Mouse (Mus musculus) adrenal gland, adult 2 months (tissue): ENCODE results near the gene Fras1. TPM values are rescaled to one million over a fixed set of nuclear protein-coding genes. Genes with fewer than 3 reads are reported as not detected.

Experiments
- DNase-seq: peaks from one replicate; pipeline ENCODE4 v3.0.0; 2021
- polyA plus RNA-seq: library from polyadenylated mRNA; depleted of rRNA; stranded (reverse); fragments of >200 nt; gene quantifications from 2 replicates; pipeline ENCODE4 v1.2.3, GENCODE M21; 2012
- total RNA-seq, 2 experiments: library from RNA; stranded (reverse); gene quantifications; 2 replicates each; pipeline ENCODE4 v1.2.3; 2021

Fras1 gene
- total and polyA plus RNA-seq, 3 experiments, result 0.48 to 1.8 (median 1.6) TPM

DNA sequence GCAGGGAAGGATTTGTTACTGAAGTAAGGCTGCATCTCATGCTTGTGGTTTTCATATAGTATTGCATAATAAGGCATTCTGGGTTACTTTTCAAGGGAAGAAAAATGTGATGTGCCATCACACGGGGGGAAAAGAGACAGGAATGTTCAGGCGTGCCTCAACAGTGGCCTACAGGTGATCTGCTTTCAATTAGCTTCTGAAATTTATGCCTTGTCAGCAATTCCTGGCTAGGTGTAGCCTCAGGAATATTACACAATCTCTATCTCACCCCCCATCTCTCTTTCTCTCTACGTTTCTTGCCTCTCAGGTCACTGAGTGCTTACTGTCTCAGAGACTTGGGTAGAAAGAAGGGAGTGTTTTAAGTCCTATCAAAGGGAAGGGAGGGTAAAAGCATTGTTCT lies 204.9 kb downstream of the Fras1 start:
- no peak for DNase-seq

- DNase-seq, result no peak
Measured at GRCm38 (mm10) chr5:96579938-96580337, 206.2 kb downstream of the Fras1 start.

- DNase-seq, result no peak
Measured at GRCm38 (mm10) chr5:96584730-96585129, 211.0 kb downstream of the Fras1 start.

- DNase-seq, result no peak
Measured at GRCm38 (mm10) chr5:96590621-96591020, 216.9 kb downstream of the Fras1 start.

GRCm38 (mm10) chr5:96595793-96596192 lies 222.0 kb downstream of the Fras1 start:
- DNase-seq, result no peak

- DNase-seq, result no peak
Measured at GRCm38 (mm10) chr5:96603974-96604769, 230.4 kb downstream of the Fras1 start.

DNA sequence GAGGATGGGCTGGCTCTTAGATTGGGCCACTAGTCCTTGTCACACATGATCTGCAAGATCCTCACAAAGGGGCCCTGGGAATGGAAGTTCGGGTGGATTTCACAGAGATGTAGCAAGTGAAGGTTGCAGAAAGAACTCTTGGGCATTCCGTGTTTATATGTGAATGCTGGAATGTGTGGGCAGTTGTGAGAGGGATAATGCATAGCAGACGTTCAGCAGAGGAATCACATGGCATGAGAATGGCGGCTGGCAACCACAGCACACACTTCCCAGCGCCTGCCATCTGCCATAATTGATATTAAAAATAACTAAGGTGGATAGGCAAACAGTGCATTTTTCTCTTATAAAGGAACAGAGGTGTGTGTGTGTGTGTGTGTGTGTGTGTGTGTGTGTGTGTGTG lies 234.3 kb downstream of the Fras1 start:
- DNase-seq, result no peak

DNA sequence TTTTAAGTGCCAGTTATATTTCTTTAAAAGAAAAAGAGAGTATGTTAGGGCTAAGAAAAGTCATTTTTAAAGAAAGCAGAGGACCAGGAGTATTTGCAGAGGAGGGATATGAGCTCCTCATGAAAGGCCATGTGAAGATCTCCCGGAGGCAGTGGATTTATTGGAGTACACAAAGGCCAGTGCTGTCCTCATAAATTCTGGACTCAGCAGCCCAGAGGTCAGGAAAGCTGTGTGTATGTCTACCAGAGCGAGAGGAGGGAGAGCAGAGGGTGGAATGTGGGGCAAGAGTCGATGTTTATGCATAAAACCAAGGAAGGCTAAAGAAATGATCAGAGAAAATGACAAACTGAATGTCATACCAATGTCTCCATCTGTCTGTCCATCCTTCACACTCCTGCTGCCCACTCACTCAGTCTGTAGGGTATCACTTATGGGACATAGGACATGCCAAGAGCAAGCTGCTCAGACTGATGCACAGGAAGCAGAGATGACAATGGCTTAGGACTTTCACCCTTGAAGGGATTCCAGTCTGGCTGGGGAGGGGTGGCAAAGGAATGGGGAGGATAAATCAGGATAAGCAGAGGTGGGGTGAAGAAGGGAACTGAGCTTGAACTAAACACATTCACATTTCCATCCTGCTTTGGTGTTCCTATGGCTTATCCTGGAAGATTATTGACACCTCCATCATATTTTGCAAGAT lies 235.0 kb downstream of the Fras1 start:
- no peak for DNase-seq

DNA sequence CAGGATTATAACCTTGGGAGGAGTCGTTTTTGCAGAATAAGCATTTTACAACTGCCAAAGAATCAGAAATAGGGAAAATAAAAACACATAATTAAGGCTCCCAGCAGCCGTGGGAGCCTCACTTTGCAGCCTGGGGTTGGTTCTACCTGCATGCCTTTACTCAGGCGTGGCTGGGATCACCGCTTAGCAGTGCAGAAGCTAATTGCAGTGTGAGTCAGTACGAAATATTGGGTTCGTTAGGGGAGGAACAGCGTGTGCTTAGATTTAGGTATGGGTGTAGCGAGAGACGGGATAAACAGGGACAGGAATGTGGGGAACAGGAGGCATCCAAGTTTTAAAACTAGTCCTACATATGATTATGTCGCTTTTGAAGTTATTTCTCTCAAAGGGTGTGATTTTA lies 238.3 kb downstream of the Fras1 start:
- no peak for DNase-seq

DNA sequence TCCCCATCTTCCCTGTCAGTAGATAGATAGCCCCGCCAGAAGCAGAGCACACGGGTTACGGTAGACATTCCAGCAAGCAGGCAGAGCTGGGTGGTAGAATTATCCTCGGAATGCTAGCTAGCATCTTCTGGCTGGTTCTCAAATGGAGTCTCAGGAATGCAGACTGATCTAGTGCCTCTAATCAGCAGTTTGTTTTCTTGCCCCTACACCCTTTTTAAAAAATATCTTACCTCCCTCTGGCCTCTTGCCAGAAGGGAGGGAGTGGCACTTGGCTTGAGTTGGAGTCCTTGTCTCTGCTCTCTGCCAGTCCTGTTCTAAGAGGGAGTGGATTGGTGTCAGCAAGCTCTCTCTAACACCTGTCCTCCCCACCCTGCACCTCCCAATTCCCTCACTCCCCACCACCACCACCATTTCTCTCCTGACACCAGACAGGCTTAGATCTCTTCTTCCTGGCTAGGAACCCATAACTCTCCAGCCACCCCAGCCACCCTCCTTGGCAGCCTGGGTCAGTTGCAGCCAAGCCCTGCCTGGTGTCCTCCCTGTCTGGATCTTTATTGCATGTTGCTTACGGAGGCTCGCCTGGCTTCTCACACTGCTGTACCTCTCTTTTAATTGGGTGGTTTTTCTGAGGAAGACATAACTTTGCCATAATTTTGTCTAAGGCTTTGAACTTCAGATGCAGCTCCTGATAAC lies 243.3 kb downstream of the Fras1 start:
- no peak for DNase-seq

DNA sequence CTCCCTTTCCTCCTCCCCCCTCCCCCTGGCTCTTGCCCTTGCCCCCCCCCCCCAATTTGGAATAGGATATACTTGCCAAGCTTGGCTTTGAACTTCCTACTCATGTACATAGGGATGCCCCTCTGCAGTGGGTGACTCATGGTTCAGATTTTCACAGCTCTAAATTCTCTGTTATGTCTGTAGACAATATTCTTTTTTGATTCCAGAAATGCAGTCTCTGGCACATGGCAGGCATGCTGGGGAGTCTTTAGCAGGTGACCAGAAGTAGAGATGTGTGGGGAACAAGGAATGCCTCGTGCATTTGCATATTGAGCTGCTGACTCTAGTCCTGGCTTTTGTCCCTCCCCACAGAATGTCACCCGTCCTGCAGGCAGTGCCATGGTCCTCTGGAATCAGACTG lies 244.3 kb downstream of the Fras1 start:
- DNase-seq, result no peak

DNA sequence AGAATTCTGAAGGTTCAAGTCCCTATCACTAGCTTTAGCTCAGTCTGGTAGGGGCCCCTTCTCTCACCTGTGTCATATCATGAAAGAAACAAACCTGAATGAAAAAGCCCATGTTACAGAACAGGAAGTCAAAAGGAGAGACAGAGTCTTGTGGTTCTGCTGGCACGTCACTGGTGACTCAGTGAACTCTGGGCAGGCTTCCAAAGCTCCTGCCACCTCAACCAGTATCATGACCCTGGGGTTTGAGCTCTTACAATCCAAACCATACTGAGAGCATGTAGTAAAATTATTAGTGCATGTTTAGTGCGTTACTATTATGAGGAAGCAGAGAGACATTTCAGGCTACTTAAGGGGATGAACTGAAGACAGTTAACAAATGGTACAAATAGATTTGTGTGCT lies 246.5 kb downstream of the Fras1 start:
- peak; percentile 90 for DNase-seq

- no peak for DNase-seq
Measured at GRCm38 (mm10) chr5:96620618-96621017, 246.9 kb downstream of the Fras1 start.

GRCm38 (mm10) chr5:96622604-96623352 lies 249.0 kb downstream of the Fras1 start:
- no peak for DNase-seq

DNA sequence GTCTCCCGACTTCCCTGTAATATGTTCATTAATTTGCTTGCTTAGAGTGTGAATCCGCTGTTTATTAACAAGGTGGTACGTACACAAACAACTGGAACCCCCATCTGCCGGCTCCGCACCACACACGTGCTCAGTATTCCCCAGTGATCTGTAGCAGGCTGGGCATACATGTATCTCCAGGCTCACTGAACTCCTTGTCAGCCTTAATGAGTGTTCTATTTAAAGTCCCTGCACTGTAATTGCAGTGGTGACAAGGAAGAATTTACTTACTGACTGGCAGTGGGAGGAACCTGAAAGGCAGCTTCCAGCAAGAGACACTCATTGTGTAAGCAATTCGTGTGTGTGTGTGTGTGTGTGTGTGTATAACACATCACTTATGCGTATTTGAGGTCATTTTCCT lies 256.1 kb downstream of the Fras1 start:
- no peak for DNase-seq

DNA sequence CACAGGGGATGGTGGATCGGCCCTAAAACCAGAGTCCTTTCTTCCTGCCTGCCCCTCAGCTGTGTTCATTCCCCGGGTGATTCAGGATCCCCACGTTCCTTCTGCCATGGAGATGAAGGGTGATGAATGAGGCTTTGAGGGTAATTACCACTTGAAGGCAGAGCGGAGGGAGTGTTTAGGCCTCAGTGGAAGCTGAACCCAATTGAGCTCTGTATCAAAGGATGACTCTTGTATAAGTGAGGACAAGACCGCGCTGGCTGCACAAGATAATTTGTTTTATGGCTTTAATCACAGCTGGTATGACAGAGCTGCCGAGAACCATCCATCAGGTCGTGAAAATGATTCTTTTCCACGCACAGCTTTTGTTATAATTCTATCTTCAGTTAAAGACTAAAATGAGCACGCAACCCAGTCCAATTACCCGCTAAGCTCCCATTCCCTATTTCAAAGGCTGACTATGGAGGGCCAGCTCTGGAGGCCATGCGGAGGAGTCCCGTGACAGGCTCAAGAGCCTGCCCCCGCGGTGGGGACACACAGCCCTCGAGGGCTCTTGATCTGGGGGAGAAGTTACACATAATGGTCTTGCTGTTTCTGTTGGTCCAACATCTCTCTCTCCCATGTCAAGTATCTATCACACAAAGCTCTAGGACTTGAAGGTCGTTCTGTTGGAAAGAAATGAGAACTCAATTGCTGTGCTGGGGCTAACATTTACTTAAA lies 261.5 kb downstream of the Fras1 start:
- DNase-seq, result no peak

GRCm38 (mm10) chr5:96635866-96636265 lies 262.1 kb downstream of the Fras1 start:
- no peak for DNase-seq

GRCm38 (mm10) chr5:96639213-96639910 lies 265.6 kb downstream of the Fras1 start:
- DNase-seq, result no peak

- no peak for DNase-seq
Measured at GRCm38 (mm10) chr5:96641297-96641696, 267.5 kb downstream of the Fras1 start.

GRCm38 (mm10) chr5:96675676-96676075 lies 301.9 kb downstream of the Fras1 start:
- no peak for DNase-seq

- DNase-seq, result peak; percentile 19
Measured at GRCm38 (mm10) chr5:96677498-96677897, 303.7 kb downstream of the Fras1 start.
